8 mouse cellular contexts compared by ENCODE assay signal in the genomic region with DNA sequence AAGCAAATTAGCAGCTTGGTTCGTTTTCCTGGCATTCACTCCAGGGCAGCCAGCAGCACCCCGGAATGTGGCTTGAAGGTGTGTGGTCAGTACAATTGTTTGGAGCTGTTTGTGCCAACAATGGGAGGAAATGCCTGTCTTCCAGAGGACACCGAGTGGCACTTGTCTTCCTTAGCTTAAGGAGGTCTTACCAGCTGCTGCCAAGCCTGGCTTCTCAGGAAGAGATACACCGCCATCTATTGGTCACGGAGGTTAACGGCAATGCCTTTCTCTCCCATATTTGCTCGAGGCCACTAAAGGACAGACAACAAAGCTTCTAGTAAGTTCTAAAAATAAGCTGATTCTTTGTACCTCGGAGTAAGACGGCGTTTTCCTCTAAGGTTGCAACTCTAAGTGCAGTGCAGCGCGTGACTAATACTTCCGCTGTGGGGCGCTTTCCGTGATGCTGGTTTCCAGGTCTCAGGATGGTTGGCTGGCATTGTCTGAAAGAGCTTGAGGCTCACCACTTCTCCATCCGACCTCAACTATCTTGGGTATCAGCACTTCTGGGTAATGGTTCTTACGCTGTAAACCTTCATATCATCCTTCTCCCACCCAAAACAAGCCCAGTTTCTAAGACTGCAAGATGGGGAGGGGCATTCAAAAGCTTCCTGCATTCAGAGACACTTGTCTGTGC.
DNase-seq lines count a peak whose midpoint lies in the region; ATAC-seq and TF ChIP-seq lines count a peak whose summit lies in the region.

No protein-coding gene starts in this region.

- peaks cover 44% of the 10 kb centered on the region for H3K27me3 ChIP-seq in forebrain, embryonic 12.5 days
- no peaks in the 10 kb centered on the region; the same call in 1 of the 2 replicates for H3K27me3 ChIP-seq in heart, postnatal 0 days (ENCODE audit: control insufficient read depth, insufficient read depth, low read length)
- 0 out of 2 replicates have a peak, but pooled peaks cover 3% of the 10 kb centered on the region for H3K27me3 ChIP-seq in liver, embryonic 15.5 days
- H3K27me3 ChIP-seq in neural tube, embryonic 12.5 days (replicated peaks) = 0 out of 2 replicates have a peak, but pooled peaks cover 2% of the 10 kb centered on the region
- no peaks in the 10 kb centered on the region; the same call in 1 of the 2 replicates for H3K27me3 ChIP-seq in stomach, postnatal 0 days (ENCODE audit: control insufficient read depth, insufficient read depth, low read length)

- DNase-seq in CD4-positive helper T cell, adult 2 months (ENCODE audit: low read depth, low spot score) = peak; percentile 35
- peak; percentile 79 for DNase-seq in c-Kit-positive CD71-negative TER-119-negative erythroid progenitor cells, embryonic 14.5 days (ENCODE audit: low read depth)
- DNase-seq in heart, postnatal 0 days (ENCODE audit: low spot score) = peak; percentile 79
- DNase-seq in kidney, postnatal 4 days = peak; percentile 79 to 86
- peak; percentile 68 for DNase-seq in stomach, postnatal 0 days (ENCODE audit: low spot score)

- peak overlapping the region; percentile 57 for H3K4me2 ChIP-seq in forebrain, embryonic 12.5 days
- H3K4me2 ChIP-seq in heart, postnatal 0 days (ENCODE audit: low read depth, low read length) = peak overlapping the region; percentile 62
- H3K4me2 ChIP-seq in liver, embryonic 15.5 days = peak overlapping the region; percentile 46
- peak overlapping the region; percentile 63 for H3K4me2 ChIP-seq in neural tube, embryonic 12.5 days (replicated peaks)
- H3K4me2 ChIP-seq in stomach, postnatal 0 days (replicated peaks; ENCODE audit: low read depth) = peak overlapping the region; percentile 57

- peak; percentile 92 for TF ChIP-seq CTCF in heart, postnatal 0 days (IDR thresholded peaks at IDR 0.05; ENCODE audit: low read depth)
- peak; percentile 94 for TF ChIP-seq CTCF in stomach, postnatal 0 days (IDR thresholded peaks at IDR 0.05; ENCODE audit: low read depth)

- H3K9me3 ChIP-seq in forebrain, embryonic 12.5 days = no peaks in the 10 kb centered on the region
- no peaks in the 10 kb centered on the region for H3K9me3 ChIP-seq in heart, postnatal 0 days (replicated peaks; ENCODE audit: control insufficient read depth, low read length)
- H3K9me3 ChIP-seq in liver, embryonic 15.5 days (replicated peaks) = no peaks in the 10 kb centered on the region
- H3K9me3 ChIP-seq in neural tube, embryonic 12.5 days = no peaks in the 10 kb centered on the region
- no peaks in the 10 kb centered on the region for H3K9me3 ChIP-seq in stomach, postnatal 0 days (ENCODE audit: control insufficient read depth, low read length)

- peak overlapping the region; percentile 25 for H3K4me3 ChIP-seq in forebrain, embryonic 12.5 days (replicated peaks)
- H3K4me3 ChIP-seq in heart, postnatal 0 days (ENCODE audit: low read depth, low read length) = peak overlapping the region; percentile 32
- H3K4me3 ChIP-seq in liver, embryonic 15.5 days (replicated peaks) = peak overlapping the region; percentile 22; the same call in 1 of the 2 replicates
- H3K4me3 ChIP-seq in neural tube, embryonic 12.5 days = peak overlapping the region; percentile 23
- peak overlapping the region; percentile 33 for H3K4me3 ChIP-seq in stomach, postnatal 0 days (ENCODE audit: low read depth, low read length)

- peak overlapping the region; percentile 91 for H3K27ac ChIP-seq in forebrain, embryonic 12.5 days
- no peak overlapping the region for H3K27ac ChIP-seq in heart, postnatal 0 days (ENCODE audit: low read depth)
- no peak overlapping the region for H3K27ac ChIP-seq in liver, embryonic 15.5 days (replicated peaks)
- H3K27ac ChIP-seq in neural tube, embryonic 12.5 days = peak overlapping the region; percentile 57; the same call in 1 of the 2 replicates
- no peak overlapping the region for H3K27ac ChIP-seq in stomach, postnatal 0 days (replicated peaks)

- no peak for TF ChIP-seq EP300 in heart, postnatal 0 days (IDR thresholded peaks at IDR 0.05; ENCODE audit: low read depth)
- no peak for TF ChIP-seq EP300 in stomach, postnatal 0 days (optimal IDR thresholded peaks at IDR 0.05)

- WGBS in forebrain, embryonic 12.5 days = 2% methylated on average over 17 of the region's 17 CpGs
- WGBS in heart, postnatal 0 days = 2% methylated on average over 17 of the region's 17 CpGs
- WGBS in liver, embryonic 15.5 days (ENCODE audit: insufficient replicate concordance) = 2% methylated on average over 17 of the region's 17 CpGs
- WGBS in neural tube, embryonic 12.5 days = 5% methylated on average over 17 of the region's 17 CpGs
- 6% methylated on average over 16 of the region's 17 CpGs for WGBS in stomach, postnatal 0 days

- H3K36me3 ChIP-seq in forebrain, embryonic 12.5 days (replicated peaks) = no peaks in the 10 kb centered on the region
- no peaks in the 10 kb centered on the region for H3K36me3 ChIP-seq in heart, postnatal 0 days (replicated peaks; ENCODE audit: control insufficient read depth, insufficient read depth, low read length)
- no peaks in the 10 kb centered on the region for H3K36me3 ChIP-seq in liver, embryonic 15.5 days (replicated peaks)
- H3K36me3 ChIP-seq in neural tube, embryonic 12.5 days = no peaks in the 10 kb centered on the region
- H3K36me3 ChIP-seq in stomach, postnatal 0 days (ENCODE audit: control insufficient read depth, insufficient read depth, low read length) = no peaks in the 10 kb centered on the region

- peak overlapping the region; percentile 49 for H3K9ac ChIP-seq in forebrain, embryonic 12.5 days
- H3K9ac ChIP-seq in heart, postnatal 0 days (replicated peaks; ENCODE audit: low read depth, low read length) = no peak overlapping the region
- H3K9ac ChIP-seq in liver, embryonic 15.5 days = no peak overlapping the region
- H3K9ac ChIP-seq in neural tube, embryonic 12.5 days = peak overlapping the region; percentile 33; the same call in 1 of the 2 replicates
- H3K9ac ChIP-seq in stomach, postnatal 0 days (ENCODE audit: low read length) = no peak overlapping the region

- peaks cover 47% of the 10 kb centered on the region for H3K4me1 ChIP-seq in forebrain, embryonic 12.5 days
- H3K4me1 ChIP-seq in heart, postnatal 0 days (ENCODE audit: control insufficient read depth, insufficient read depth) = no peaks in the 10 kb centered on the region
- no peaks in the 10 kb centered on the region for H3K4me1 ChIP-seq in liver, embryonic 15.5 days (replicated peaks)
- H3K4me1 ChIP-seq in neural tube, embryonic 12.5 days = peaks cover 17% of the 10 kb centered on the region; the same call in 1 of the 2 replicates
- H3K4me1 ChIP-seq in stomach, postnatal 0 days (replicated peaks; ENCODE audit: control insufficient read depth, insufficient read depth) = no peaks in the 10 kb centered on the region

- peak; percentile 81 for ATAC-seq in forebrain, embryonic 12.5 days (ENCODE audit: low FRiP score)
- peak; percentile 63; the same call in 1 of the 2 replicates for ATAC-seq in heart, postnatal 0 days (ENCODE audit: insufficient read depth, low read depth)
- ATAC-seq in liver, embryonic 15.5 days (ENCODE audit: insufficient read depth) = no peak
- peak; percentile 89 for ATAC-seq in neural tube, embryonic 12.5 days (ENCODE audit: low FRiP score, low read depth)
- ATAC-seq in stomach, postnatal 0 days (ENCODE audit: low FRiP score, low TSS enrichment) = peak; percentile 54; the same call in 1 of the 2 replicates

Comparison
In these comparisons a context has a peak if more than half of its experiments do, and no peak if none do; other contexts are left out.
1. H3K27ac ChIP-seq: peak in forebrain, embryonic 12.5 days (single experiment) and neural tube, embryonic 12.5 days (single experiment); none in heart, postnatal 0 days (single experiment), liver, embryonic 15.5 days (single experiment) and stomach, postnatal 0 days (single experiment).
2. H3K9ac ChIP-seq: peak in forebrain, embryonic 12.5 days (single experiment) and neural tube, embryonic 12.5 days (single experiment); none in heart, postnatal 0 days (single experiment), liver, embryonic 15.5 days (single experiment) and stomach, postnatal 0 days (single experiment).
3. Peak in every context shown above with its lines, with median percentiles within 50 percentile points of each other: DNase-seq, H3K4me2 ChIP-seq and H3K4me3 ChIP-seq.